Mouse (Mus musculus): ENCODE data around the gene Nxn.

The Nxn gene

DNA sequence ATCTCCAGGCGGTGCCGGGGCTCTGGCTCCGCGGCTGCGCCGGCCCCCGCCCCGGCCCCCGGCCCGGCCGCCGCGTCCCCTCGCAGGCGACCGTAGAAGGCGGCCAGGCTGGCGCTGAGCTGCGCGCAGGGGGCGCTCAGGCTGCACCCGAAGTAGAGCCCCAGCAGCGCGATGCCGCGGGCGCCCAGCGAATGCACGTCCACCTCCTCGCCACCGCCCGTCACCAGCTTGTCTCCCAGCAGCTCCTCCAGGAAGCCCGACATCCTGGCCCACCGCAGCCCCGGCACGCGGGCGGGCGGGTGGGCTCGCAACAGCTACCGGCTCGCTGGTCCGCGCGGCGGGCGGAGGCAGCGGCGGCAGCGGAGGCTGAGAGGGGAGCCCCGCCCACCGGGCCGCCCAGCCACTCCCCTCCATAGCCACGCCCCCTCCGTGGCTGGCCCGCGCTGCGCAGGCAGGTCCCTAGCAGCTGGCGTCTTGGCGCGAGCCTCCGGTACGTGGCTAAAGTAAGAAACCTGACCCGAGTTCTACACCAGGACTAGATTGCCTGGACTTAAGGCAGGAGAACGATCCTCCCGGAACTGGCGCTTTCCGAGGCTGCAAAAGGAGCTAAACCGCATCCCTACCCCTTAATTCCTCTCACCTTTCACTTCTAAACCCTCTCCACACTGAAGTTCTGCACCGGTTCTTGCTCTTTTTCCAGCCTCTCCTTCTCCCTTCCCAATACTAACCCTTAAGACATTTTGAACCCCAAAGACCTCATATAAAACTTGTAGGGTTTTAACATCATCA is at the start of gene Nxn:
Nxn (minus strand) TSS at position 343 of the 789 bp plus-strand sequence.
- peak; percentile 93 for DNase-seq (ENCODE audit: low read depth)

DNA sequence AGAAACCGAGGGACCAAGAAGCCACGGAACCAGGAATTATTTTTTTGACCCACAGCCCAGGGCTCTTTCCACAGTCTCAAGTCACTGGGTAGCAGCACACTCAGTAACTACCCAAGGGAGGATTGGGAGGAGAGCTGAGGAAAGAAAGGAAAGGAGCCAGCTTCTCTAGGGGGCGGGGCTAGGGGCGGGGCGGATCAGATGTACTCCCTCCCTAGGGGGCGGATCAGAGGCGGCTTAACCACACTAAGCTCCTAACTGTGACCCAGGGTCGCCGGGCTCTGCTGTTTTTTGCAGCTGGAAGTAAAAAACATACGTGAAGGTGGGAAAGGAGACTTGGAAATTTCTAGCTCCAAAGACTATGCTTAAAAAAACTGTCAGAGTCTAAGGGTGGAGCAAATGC is 47.3 kb upstream of the Nxn start:
- DNase-seq (ENCODE audit: low read depth): no peak

DNA sequence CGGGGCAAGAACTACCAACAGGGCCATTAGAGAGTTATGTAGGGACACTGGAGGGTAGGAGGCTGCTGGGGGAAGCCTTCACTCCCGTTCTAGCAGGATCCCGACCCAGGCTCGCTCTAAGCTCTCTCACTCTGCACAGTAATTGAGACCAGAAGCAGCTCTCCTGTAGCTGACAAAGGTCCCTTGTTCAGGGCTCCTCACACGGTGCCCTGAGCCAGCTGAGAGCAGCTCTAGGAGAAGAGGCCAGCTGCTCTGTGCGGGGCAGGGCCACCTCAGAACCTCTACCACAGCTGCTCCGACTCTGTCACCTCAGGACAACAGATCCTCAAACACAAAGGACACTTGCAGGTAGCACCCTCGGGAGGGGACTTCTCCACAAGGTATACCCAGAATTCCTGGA is 46.5 kb upstream of the Nxn start:
- DNase-seq (ENCODE audit: low read depth): no peak

DNA sequence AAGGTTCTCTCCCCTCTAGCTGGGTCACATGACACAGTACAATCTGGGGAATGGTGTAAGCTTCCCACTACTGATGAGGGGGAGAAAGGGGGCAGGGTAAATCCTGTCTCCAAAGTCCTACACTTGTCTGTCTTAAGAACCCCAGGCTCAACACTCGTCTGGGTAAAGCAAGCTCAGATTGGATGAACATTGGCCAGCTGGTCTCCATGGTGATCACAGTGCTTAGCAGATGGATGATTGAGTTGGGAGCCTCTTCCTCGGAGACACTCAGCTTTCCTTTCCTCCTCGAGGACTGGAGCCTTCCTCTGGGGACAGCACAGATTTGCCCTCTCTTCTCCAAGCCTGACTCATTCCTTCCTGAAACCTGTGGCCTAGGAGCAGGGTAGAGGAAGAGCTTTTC is 40.7 kb upstream of the Nxn start:
- DNase-seq (ENCODE audit: low read depth): no peak

DNA sequence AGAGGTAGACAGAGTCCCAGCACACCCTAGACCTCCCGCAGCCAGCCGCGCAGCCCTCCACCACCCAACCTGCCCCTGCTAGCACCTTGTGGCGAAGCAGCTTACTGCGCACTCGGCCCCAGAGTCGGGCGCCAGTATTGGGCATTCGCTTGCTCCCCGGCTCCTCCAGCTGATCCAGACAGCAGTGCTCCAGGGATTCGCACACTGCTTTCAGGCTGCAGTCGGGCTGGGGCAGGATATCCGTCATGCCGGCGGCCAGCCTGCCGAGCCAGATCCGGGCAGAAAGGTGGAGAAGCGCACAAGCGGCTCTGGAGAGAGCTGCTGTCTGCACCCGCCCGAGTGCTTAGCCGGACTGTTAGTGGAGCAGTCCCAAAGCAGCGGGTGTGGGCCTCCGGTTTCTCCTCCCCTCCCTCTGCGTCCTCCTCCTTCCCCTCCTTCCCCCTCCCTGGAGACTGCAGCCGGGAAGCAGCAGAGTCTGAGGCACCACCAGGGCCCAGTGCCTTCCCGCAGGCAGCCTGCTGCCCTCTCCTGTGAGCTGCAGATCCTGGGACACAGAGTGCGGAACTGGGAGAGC is 38.0 kb upstream of the Nxn start:
- no peak for DNase-seq (ENCODE audit: low read depth)

DNA sequence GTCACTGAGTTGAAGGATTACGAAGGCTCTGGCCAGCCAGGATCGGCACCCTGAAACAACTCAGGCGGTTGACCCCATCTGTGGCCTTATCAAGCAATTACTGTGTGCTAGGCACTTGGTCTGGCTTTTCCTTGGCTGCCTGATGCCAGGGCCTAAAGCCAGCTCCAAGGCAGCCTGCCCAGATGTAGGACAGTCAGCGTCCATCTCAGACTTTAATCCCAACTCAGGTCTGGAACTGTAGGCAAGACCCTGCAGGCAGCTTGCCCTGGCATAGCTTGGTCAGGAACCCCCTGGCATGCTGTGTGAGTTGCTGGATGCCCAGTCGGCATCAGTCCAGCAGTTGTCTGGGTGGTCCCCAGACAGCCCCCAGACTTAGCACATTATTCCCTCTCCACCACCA is 37.1 kb upstream of the Nxn start:
- DNase-seq (ENCODE audit: low read depth): no peak

DNA sequence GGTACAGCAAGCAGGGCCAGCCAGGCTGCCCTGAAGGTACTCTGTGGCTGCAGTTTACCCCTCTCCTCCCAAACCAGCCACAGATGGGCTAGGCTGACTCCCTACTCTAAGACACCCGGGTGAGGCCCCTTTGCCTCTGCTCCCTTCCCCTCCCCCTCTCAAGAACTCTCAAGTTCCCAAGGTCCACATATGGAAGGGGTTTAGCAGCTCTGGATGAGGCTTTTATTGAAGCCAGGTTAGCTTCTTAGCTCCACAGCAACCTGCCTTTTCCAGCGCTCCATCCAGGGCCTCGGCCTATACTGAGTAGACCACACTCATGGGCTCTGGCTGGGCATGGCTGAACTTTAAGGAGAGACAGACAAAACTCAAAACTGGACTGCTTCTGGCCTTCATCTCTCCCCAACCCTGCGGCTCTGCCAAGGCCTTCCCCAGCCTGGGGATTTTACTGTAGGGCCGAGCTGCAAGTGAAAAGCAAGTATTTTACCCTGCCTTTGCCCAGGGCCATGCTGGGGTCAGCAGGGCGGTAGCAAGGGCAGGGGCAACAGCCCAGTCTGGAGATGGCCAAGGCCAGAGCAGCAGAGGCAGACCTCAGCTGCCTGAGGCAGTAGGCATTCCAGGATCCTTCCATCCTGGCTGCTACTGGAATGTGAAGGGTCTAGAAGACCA is 31.2 kb upstream of the Nxn start:
- no peak for DNase-seq (ENCODE audit: low read depth)

DNA sequence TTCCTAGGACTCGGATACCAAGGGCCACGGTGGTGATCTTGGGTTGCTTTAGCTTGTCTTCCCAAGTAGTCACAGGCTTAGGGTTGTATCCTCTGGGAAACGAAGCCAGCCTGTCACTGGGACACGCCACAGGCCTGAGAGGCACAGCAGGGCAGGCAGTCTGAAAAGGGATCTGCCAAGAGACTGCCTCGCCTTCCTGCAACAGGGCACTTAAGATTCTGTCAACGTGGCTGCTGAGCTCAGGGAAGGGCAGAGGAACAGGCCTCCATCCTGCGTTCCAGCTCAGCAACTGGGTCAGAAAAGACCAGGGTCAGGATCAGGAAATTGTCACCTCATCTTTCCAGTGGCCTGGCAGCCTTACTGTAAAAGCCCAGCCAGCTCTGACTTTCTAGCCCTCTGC is 30.6 kb upstream of the Nxn start:
- DNase-seq (ENCODE audit: low read depth): no peak

DNA sequence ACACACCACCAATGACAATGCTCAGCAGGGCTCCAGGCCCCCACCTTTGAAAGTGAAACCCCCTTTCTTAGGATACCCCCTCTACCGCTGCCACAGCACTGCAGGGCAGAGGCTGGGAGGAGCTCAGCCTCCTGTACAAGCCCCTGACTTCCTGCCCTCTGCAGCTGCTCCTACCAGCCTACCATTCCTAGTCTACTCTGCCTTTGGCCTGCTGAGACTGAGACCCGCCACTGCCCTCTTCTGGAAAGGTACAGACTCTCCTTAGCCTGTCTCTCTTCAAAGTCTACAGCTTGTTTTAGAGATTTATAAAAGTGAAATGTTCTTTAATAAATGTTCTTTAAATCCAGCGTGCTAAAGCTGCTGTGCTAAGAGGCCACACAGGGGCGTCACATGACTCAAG is 30.1 kb upstream of the Nxn start:
- DNase-seq (ENCODE audit: low read depth): peak; percentile 20

DNA sequence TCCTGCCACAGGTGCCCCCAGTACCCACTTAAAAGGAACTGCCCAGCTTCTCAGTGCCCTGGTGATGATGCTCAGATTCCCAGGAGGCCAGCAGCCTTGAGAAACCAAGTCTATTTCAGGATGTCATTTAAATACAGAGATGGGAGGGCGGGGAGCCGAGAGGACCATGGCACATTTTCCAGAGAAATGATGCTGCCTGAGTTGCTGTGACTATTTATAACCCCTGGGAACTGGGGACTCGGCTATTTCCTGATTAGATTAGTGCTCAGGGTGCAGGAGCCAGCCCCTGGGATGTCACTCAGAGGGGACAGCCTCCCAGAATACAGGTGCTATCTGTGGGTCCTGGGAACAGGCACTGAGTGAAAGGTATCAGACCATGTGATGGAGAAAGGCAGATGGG is 28.8 kb upstream of the Nxn start:
- DNase-seq (ENCODE audit: low read depth): no peak

DNA sequence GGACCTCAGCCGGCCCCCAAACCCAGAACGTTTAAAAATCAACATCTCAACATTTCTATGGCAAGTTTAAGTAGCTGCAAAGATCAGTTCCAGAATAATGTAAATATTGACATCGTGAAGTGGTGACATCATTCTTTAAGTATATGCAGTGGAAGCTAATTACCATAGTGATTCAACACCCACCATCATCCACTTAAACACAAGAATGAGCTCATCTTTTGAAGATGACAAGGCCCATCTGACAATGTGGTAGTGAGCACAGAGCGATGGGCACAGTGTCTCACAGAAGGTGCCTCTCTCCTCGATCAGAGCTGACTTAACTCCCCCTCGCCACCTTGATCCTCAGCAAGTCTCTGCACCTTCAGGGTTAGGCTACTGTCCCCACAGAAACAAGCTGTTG is 26.8 kb upstream of the Nxn start:
- no peak for DNase-seq (ENCODE audit: low read depth)

DNA sequence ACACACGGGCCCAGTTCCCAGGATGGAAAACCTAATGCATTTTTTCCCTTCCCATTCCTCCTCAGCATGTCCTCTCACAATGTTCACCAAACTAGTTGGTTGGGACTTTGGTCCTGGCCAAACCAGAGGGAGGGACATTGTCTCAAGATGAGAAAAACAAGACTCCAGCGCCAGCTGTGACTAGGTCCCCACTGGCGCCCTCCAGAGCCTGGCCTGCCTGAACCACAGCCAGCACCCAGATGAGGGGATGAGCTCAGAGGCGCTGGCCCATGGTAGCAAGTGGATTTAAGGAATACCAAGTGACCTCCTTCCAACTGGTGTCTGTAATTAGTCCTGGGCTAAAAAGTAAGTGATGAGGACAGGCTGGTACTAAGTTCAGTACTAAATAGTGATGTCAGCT is 22.0 kb upstream of the Nxn start:
- DNase-seq (ENCODE audit: low read depth): no peak

DNA sequence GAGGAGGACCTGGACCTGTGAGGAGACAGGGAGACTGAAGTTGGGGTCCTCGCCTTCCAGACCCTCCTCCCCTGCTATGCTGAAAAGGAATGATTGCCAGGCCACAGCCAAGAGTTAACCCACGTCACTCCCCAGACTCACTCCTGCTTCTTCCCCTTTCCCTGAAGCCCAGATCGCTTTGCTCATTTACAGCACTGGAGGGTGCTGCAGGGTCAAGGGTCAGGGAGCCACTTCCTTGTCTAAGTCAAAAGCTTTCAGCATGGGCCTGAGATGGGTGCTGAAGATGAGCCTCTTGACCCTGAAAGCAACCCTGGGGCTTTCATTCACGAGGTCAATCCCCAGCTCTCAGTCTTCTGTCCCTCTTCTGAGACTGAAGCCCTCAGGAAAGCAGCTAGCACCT is 20.2 kb upstream of the Nxn start:
- DNase-seq (ENCODE audit: low read depth): no peak

DNA sequence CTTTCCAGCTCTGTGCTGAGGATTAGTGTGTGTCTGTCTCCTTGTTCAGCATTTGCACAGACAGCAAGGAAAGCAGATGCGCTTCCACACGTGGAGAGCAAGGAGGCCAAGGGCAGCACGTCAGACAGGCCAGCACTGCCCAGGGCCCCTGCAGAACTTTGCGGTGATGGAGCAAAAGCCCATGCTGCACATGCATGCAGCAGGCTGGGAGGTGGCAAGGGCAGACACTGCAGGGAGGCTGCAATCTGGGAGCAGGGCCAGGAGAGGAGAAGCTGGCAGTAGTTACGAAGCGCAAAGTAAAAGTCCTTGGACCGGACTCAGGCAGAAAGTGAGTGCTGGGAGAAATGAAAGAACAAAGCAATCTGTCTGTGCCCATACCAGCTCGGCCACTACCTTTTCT is 19.5 kb upstream of the Nxn start:
- no peak for DNase-seq (ENCODE audit: low read depth)

DNA sequence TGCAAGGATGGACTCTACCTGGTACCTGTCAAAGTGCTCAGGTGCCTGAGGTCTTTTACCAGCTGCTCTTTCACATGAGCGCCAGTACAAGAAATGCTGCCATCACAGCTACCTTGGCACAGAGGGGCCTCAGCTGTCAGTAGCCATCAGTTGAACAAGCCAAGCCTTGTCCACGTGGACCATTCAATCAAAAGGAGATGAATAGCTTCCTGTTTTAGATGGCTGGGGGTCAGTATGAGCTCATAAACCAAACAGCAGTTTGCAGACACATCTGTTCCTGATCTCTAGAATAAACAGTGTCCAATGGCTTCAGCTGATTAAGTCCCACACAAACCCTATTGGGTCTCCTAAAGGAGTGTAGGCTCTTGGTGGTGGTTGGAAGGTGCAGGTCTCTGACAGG is 17.0 kb upstream of the Nxn start:
- no peak for DNase-seq (ENCODE audit: low read depth)

DNA sequence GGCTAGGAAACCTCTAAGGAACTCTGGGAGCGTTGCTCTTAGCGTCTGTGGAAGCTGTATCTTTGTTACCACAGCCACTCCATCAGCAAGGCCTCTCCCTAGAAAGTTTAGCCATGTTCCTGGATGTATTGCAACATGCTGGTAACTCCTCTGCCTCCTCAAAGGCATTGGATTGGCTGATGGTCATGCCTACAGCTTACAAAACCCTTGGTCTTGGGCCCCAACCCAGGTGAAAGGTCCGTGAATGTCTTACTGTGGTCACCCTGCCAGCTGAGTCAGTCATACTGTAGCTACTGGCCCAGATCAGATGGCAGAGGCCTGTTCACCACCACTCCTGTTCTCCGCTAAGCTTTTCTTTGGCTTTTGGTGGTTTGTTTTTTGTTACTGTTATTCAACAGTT is 16.1 kb upstream of the Nxn start:
- no peak for DNase-seq (ENCODE audit: low read depth)

DNA sequence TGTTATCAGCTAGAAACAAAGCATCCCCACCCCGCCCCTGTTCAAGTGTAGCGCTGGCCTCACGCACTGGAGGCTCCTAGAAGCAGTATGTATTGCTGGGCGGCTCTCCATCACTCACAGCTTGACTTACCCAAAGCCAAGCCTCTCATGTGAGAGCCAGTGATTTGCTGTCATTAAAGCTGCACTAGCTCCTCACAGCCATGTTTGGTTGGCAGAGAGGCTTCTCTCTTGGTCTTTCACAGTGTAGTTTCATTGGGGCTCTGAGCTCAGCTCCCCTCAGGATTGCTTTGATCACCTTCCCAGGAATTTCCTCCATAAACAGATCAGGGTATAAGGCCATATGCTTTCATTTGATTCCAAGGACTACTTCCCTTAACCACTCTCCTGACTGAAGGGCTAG is 14.3 kb upstream of the Nxn start:
- no peak for DNase-seq (ENCODE audit: low read depth)

DNA sequence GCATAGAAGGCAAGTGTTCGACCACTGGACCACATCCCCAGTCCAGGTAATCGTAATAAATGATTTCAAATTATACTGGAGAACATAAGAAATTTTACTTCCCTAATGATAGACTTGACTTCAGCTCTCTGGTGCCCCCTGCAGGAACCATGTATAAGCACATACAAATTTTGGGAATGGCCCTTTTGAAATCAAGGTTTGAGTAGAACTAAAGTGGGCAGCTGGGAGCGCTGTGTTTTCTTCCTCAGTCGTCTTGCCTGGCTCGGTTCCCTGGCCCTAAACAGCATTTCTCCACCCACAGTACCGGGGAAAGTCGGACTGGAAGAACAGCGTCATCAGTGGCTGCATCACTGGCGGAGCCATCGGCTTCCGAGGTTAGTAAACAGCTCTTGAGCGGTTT is 11.9 kb upstream of the Nxn start:
- peak; percentile 84 for DNase-seq (ENCODE audit: low read depth)

DNA sequence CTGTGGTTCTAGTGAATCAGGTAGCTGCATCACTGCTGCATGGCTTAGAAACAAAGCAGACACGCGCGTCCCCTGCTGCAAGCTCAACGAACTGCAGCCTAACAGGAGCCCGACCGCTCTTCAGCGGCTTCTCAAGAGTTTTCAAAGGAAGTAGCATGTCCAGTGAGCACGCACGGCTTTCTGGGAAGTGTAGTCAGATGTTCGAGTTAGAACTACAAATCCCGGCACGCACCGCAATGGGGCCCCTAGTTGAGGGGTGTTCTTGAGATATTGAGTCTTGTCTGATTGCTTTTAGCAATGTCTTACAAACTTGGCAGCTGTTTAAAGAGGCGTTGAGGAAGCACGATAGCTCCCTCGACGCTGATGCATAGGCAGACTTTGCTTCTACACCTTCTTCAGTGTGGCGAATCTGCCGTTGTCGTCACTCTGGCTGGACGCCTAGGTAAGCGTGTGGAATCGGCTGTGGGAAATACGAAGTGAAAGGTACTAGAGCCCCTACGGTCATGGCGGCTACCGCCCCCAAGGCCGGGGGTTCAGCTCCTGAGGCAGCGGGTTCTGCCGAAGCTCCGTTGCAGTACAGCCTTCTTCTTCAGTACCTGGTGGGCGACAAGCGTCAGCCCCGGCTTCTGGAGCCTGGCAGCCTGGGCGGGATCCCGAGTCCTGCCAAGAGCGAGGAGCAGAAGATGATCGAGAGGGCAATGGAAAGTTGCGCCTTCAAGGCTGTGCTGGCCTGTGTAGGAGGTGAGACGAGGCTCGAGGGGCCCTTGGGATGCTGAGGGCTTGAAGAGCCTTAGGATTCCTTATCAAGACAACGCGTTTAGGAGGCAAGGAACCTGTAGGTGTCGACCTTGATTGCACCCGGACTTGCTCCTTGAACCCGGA is 8.0 kb upstream of the Nxn start, which contains the start of gene Timm22:
Timm22 (plus strand) TSS at position 251 of the 882 bp plus-strand sequence.
- DNase-seq (ENCODE audit: low read depth): peak; percentile 100

DNA sequence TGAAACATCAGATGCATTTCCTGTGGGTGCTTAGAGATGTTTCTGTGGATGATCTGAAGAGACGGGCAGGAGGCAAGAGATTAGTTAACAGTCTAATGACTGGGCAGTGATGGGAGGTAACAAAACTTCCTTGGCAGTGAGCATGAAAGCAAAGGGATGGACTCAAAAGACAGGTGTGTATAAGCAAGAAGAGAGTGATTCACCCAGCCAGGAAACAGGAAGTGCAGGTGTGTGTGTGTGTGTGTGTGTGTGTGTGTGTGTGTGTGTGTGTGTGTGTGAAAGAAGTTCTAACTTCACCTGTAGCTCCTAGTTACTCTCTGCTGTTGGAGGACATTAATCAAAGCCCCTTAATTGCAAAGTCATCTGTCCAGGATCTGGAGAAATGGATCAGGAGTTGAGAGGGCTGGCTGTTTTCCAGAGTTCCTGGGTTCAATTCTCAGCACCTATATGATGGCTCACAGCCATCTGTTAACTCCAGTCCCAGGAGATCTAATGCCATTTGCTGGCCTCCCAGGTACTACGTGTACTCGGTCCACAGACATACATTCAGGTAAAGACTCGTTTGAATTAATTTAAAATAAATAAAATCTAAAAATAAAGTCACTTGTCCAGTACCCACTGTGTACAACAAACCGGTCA is 6.8 kb upstream of the Nxn start:
- peak; percentile 79 for DNase-seq (ENCODE audit: low read depth)

DNA sequence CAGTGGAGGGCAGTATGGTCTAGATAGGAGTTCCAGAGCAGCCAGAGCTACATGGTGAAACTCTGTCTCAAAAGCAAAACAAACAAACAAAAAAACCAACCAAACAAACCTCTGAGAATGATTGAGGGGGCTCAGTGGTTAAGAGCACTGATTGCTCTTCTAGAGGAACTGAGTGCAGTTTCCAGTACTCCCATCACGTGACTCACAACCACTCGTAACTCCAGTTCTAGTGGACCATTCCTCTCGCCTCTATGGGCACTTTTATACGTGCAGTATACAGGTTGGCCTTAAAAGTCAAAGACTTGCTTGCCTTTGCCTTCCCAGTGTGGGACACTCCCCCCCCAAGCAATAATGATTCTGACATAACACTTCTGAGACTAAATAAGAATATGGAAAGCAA is 6.2 kb upstream of the Nxn start:
- DNase-seq (ENCODE audit: low read depth): no peak

DNA sequence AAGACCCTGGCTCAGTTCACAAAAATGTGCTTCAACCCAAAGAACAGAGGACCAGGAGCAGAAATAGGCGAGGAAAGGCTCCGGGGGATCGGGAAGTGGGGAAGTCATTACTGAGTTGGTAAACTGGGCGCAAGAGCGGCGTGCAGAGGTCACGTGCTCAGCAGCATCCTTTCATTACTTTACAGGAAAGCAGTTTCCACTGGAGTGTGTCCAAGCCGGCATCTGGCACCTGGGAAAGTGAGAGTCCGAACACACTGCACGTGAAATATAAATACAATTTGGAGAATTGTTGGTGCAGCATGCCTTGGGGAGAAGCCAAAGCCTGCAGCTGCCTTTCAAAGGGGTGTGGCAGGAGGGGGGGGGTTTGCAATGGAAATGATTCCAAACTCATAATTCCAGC is 2.5 kb upstream of the Nxn start:
- no peak for DNase-seq (ENCODE audit: low read depth)

All from naive thymus-derived CD4-positive, alpha-beta T cell, adult 2 months (primary cell).